Mouse (Mus musculus): ENCODE measurements around the gene Snx29.
"Not testable (repeated sequence)": the region's sequence is repeated elsewhere in the genome, so short reads cannot be mapped to it uniquely, and the experiment has no call there.

The Snx29 gene

GRCm38 (mm10) chr16:11494895-11495294 is 172.2 kb downstream of the Snx29 start:
- no peak for DNase-seq (ENCODE audit: low spot score in 2 of 2)

GRCm38 (mm10) chr16:11495923-11496616 is 173.4 kb downstream of the Snx29 start:
- no peak for DNase-seq (ENCODE audit: low spot score in 2 of 2)

GRCm38 (mm10) chr16:11496721-11497120 is 174.0 kb downstream of the Snx29 start:
- no peak for DNase-seq (ENCODE audit: low spot score in 2 of 2)

- DNase-seq (ENCODE audit: low spot score in 2 of 2) = no peak
These were observed 177.4 kb downstream of the Snx29 start for GRCm38 (mm10) chr16:11500061-11500460.

GRCm38 (mm10) chr16:11501138-11501537 is 178.4 kb downstream of the Snx29 start:
- DNase-seq (ENCODE audit: low spot score in 2 of 2) = no peak

GRCm38 (mm10) chr16:11501611-11502010 is 178.9 kb downstream of the Snx29 start:
- no peak for DNase-seq (ENCODE audit: low spot score in 2 of 2)

DNA sequence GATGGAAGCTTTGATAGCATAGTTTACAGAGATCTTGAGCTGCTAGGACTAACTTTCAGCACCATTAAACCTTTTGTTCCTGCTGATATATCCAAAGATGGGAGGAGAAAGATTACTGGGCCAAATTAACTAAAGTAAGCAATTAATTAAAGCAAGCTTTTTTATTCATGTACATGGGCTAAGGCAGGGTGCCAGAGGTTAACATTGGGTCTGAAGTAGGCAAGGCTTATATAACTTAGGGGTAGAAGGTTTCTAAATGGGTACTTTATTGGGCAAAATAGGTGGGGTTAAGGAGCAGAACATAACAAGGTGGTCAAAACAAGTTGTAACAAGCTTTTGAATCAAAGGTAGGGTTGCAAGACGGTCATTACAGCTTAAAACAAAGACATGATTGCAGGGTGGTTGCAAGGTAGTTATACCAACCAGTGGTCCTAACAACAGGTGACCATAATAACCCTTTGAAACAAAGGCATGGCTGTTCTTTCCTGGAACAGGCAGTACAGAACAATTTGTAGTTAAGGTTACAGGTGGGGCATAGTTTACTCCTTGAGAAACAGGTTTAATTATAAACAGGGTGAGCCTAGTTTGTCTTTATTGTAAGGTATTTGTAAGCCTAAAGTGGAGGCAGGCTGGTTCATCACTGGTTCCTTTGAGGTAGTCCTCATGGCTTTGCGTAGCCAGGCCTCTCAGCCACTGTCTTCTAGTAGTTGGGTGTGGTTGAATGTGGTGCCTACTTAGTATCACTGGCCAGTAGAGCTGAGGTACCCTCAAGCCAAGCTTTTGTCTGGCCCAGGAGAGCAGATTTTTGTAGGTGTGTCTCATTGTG is 182.2 kb downstream of the Snx29 start:
- DNase-seq (ENCODE audit: low spot score in 2 of 2) = no peak

DNA sequence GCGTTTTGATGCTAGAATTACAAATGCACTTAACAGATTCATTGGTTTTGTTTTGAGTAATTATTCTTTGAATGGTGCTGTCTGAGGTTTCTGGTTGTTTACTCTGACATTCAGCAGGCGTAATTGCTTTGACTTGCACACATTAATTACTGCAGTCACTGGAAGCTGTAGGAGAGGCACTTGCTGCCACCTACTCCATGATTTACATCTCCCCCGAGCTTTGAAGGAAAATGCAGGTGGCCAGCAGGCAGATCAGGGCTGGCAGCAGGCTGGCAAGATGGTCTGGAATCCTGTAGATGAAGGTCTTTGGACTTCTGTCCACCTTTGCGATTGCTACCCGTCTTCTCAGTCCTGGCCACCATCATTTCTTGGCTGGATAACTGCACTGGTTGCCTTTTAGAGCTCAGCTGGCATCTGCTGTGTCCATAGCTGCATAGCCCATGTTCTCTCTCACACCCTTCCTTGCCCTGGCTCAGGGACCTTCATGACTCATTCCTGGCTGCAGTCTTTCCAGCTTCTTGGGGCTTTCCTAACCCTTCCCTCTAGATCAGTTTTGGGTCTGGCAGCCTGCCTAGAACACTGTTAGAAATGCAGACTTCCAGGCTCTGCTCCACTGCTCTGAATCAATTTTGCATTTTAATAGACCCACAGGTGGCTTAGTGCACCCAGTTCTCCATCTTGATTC is 182.9 kb downstream of the Snx29 start:
- peak; percentile 63 to 75 for DNase-seq (ENCODE audit: low spot score in 2 of 2)

GRCm38 (mm10) chr16:11507188-11507731 is 184.6 kb downstream of the Snx29 start:
- no peak for DNase-seq (ENCODE audit: low spot score in 2 of 2)

DNA sequence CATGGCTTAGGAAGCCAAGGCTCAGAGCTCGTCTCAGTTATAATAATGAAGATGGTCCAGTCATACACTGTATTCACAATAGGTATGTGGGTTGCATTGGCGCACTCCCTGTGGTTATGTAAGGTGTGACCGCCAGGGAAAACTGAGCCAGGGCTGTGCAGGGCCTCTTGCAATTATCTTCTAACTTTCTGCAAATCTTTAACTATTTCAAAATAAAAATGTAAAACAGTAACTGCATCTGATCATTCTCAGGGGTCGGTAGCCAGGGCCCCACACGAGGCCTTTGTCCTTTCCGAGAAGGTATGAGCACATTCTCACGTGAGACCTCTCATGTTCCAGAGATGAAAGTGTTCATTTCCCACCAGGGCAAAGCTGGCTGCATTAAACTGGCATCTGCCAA is 185.6 kb downstream of the Snx29 start:
- DNase-seq (ENCODE audit: low spot score in 2 of 2) = no peak

DNA sequence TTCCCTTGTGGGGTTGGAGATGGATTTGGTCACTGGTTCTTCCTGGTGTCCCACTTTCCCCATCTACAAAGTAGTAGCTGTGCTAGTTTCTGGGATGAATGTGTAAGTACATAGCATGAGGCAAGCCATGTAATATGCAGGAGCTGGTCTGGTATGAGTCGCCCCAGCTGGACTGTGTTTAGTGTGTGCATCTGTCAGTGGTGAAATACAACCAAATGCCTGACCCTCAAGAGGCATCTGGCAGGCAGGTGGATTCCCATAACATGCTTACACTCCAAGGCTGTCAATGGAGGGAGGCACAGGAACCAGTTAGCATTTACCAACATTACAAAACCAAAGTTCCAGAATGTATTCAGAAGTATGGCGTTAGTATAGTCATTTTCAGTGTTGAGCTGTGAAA is 187.7 kb downstream of the Snx29 start:
- DNase-seq (ENCODE audit: low spot score in 2 of 2) = no peak

DNA sequence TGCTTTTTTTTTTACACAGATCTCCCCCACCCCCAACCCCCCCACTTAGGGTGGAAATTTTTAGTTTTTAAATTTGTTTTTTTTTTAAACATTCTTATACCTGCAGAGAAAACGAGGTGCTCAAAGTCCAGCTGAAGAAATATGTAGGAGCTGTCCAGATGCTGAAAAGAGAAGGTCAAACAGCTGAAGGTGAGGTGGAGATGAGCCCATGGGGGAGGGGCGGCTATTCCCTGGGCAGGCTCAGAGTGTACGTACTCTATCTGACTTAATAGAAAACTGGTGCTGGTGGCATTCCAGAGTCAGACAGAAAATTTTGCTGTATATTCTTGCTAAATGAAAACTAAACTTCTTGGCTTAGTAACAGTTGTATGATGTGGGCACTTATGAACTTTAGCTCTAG is 188.1 kb downstream of the Snx29 start:
- DNase-seq (ENCODE audit: low spot score in 2 of 2) = no peak

- not testable (repeated sequence) for DNase-seq (ENCODE audit: low spot score in 2 of 2)
These were observed 189.0 kb downstream of the Snx29 start for GRCm38 (mm10) chr16:11511696-11512095.

DNA sequence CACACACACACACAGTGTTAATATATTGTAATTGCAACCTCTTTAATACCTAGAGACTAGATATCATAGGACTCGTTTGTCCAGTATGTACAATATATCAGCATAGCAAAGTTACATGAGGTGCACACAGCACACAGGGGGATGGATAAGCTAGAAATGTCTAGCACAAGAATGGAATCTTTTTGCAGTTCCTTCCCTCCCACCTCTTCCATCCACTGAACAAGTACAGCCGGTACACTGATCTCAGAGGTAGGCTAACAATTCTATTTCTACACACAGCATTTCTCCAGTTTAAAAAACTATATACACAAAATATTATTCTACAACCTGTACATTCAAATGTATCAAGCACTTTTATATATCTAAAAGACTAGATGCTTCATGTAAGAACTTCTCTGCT is 194.0 kb downstream of the Snx29 start:
- no peak for DNase-seq (ENCODE audit: low spot score in 2 of 2)

- no peak for DNase-seq (ENCODE audit: low spot score in 2 of 2)
These were observed 194.7 kb downstream of the Snx29 start for GRCm38 (mm10) chr16:11517385-11517784.

- DNase-seq (ENCODE audit: low spot score in 2 of 2) = no peak
These were observed 196.2 kb downstream of the Snx29 start for GRCm38 (mm10) chr16:11518803-11519498.

- DNase-seq (ENCODE audit: low spot score in 2 of 2) = no peak
These were observed 203.5 kb downstream of the Snx29 start for GRCm38 (mm10) chr16:11526104-11526786.

GRCm38 (mm10) chr16:11526996-11527395 is 204.3 kb downstream of the Snx29 start:
- DNase-seq (ENCODE audit: low spot score in 2 of 2) = no peak

DNA sequence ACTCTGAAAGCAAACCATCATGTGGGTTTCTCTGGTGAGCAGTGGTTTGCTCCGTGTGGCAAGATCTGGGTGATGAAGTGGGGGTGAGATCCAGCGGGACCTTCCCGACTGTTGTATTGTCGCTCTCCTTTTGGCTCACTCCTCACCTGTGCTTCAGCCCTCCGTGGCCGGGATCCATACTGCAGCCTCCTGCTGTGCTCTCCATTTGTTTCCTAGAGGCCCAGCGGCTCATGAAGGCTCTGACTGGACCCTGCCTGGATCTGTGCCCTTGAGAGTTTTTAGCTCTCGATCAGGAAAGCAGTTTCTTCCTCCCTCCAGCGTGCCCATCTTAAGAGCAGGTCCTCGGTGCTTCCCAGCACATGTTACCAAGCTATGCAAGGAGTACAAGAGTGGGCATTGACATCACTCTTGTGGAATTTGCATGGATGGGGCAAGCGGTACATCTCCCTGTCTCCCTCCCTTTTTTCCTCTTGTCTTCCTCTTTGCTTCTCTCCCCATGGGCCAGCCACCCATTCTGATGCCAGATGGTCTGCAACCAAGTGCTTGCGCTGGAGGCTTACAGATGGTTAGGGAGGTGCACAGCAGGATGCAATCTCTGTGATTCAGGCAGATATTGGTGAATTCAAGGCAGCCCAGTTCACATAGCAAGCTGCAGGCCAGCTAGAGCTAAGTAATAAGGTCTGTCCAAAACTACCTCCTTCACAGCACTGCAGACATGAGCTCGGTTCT is 207.9 kb downstream of the Snx29 start:
- DNase-seq (ENCODE audit: low spot score in 2 of 2) = no peak

GRCm38 (mm10) chr16:11531441-11531840 is 208.7 kb downstream of the Snx29 start:
- DNase-seq (ENCODE audit: low spot score in 2 of 2) = no peak
